Mouse (Mus musculus): ENCODE measurements around the gene Mlh3. TPM values are rescaled to one million over a fixed set of nuclear protein-coding genes. Genes with fewer than 3 reads are reported as not detected.

Mlh3 gene
- 0.82 TPM for polyA plus RNA-seq (2012; fragmentation: generic; extraction: Trizol)
- long read RNA-seq, experiment 1, partial matches to known transcripts, result 0 of 1 reads
- long read RNA-seq, experiment 1, other reads (novel, unspliced or antisense), result 1 of 1 reads
- long read RNA-seq, experiment 2, full-length matches to known transcripts, result 6 of 19 reads
- long read RNA-seq, experiment 2, partial matches to known transcripts, result 10 of 19 reads
- long read RNA-seq, experiment 2, other reads (novel, unspliced or antisense), result 3 of 19 reads

- H3K79me3 ChIP-seq (ENCODE audit: low read depth), result no peaks in the 10 kb centered on the region
- H3K36me3 ChIP-seq (ENCODE audit: control insufficient read depth, insufficient read depth), result peaks cover 5% of the 10 kb centered on the region
- TF ChIP-seq MAX (IDR thresholded peaks at IDR 0.05) (peak; percentile 43), MYOG (IDR thresholded peaks at IDR 0.05; ENCODE audit: control insufficient read depth, extremely low read depth, insufficient read length) (no peak)
- peak within 1 kb of the TSS; percentile 19 for H3K4me3 ChIP-seq (ENCODE audit: insufficient read depth, poor library complexity, severe bottlenecking)
- no peaks in the 10 kb centered on the region for H3K27me3 ChIP-seq (ENCODE audit: control insufficient read depth, insufficient read depth, insufficient read length)
- H3K79me2 ChIP-seq (ENCODE audit: control insufficient read depth, insufficient read depth), result no peaks in the 10 kb centered on the region
- H3ac ChIP-seq (ENCODE audit: control insufficient read depth, insufficient read length, low read depth), result peak within 1 kb of the TSS; percentile 2
Measured at GRCm38 (mm10) chr12:85270319-85270718, at the start of gene Mlh3. TSS of gene Mlh3 (minus strand) at chr12:85270599.

- Histone ChIP-seq H3ac (ENCODE audit: control insufficient read depth, insufficient read length, low read depth) (no peak overlapping the region), H3K79me2 (ENCODE audit: control insufficient read depth, insufficient read depth) (no peaks in the 10 kb centered on the region), H3K36me3 (ENCODE audit: control insufficient read depth, insufficient read depth) (peaks cover 80% of the 10 kb centered on the region), H3K27me3 (ENCODE audit: control insufficient read depth, insufficient read depth, insufficient read length) (no peaks in the 10 kb centered on the region), H3K79me3 (ENCODE audit: low read depth) (no peaks in the 10 kb centered on the region), H3K4me3 (ENCODE audit: insufficient read depth, poor library complexity, severe bottlenecking) (no peak overlapping the region)
- no peak for TF ChIP-seq CTCF (IDR thresholded peaks at IDR 0.05; ENCODE audit: control insufficient read depth, insufficient read depth, insufficient read length)
- no peak for TF ChIP-seq USF1 (IDR thresholded peaks at IDR 0.05; ENCODE audit: low read depth)
- TF ChIP-seq MYOG (IDR thresholded peaks at IDR 0.05; ENCODE audit: control insufficient read depth, extremely low read depth, insufficient read length), result no peak
Measured at GRCm38 (mm10) chr12:85308651-85309050, 38.3 kb upstream of the Mlh3 start.

- Histone ChIP-seq H3ac (ENCODE audit: control insufficient read depth, insufficient read length, low read depth) (peak overlapping the region; percentile 26), H3K4me3 (ENCODE audit: insufficient read depth, poor library complexity, severe bottlenecking) (no peak overlapping the region), H3K79me2 (ENCODE audit: control insufficient read depth, insufficient read depth) (no peaks in the 10 kb centered on the region), H3K27me3 (ENCODE audit: control insufficient read depth, insufficient read depth, insufficient read length) (no peaks in the 10 kb centered on the region), H3K36me3 (ENCODE audit: control insufficient read depth, insufficient read depth) (peaks cover 82% of the 10 kb centered on the region), H3K79me3 (ENCODE audit: low read depth) (no peaks in the 10 kb centered on the region)
- TF ChIP-seq MYOG (IDR thresholded peaks at IDR 0.05; ENCODE audit: control insufficient read depth, extremely low read depth, insufficient read length) (no peak), CEBPB (IDR thresholded peaks at IDR 0.05; ENCODE audit: low read depth) (peak; percentile 83), CTCF (IDR thresholded peaks at IDR 0.05; ENCODE audit: control insufficient read depth, insufficient read depth, insufficient read length) (peak; percentile 73)
Measured at GRCm38 (mm10) chr12:85305247-85305892, 35.0 kb upstream of the Mlh3 start.

- Histone ChIP-seq H3ac (ENCODE audit: control insufficient read depth, insufficient read length, low read depth) (no peak overlapping the region), H3K4me3 (ENCODE audit: insufficient read depth, poor library complexity, severe bottlenecking) (no peak overlapping the region), H3K36me3 (ENCODE audit: control insufficient read depth, insufficient read depth) (peaks cover 80% of the 10 kb centered on the region), H3K27me3 (ENCODE audit: control insufficient read depth, insufficient read depth, insufficient read length) (no peaks in the 10 kb centered on the region), H3K79me2 (ENCODE audit: control insufficient read depth, insufficient read depth) (no peaks in the 10 kb centered on the region), H3K79me3 (ENCODE audit: low read depth) (no peaks in the 10 kb centered on the region)
- peak; percentile 81 for TF ChIP-seq USF1 (IDR thresholded peaks at IDR 0.05; ENCODE audit: low read depth)
- no peak for TF ChIP-seq CTCF (IDR thresholded peaks at IDR 0.05; ENCODE audit: control insufficient read depth, insufficient read depth, insufficient read length)
Measured at GRCm38 (mm10) chr12:85304725-85305124, 34.3 kb upstream of the Mlh3 start.

- no peaks in the 10 kb centered on the region for H3K27me3 ChIP-seq (ENCODE audit: control insufficient read depth, insufficient read depth, insufficient read length)
- no peak overlapping the region for H3K4me3 ChIP-seq (ENCODE audit: insufficient read depth, poor library complexity, severe bottlenecking)
- H3K79me3 ChIP-seq (ENCODE audit: low read depth), result no peaks in the 10 kb centered on the region
- H3K36me3 ChIP-seq (ENCODE audit: control insufficient read depth, insufficient read depth), result peaks cover 75% of the 10 kb centered on the region
- H3K79me2 ChIP-seq (ENCODE audit: control insufficient read depth, insufficient read depth), result no peaks in the 10 kb centered on the region
- H3ac ChIP-seq (ENCODE audit: control insufficient read depth, insufficient read length, low read depth), result no peak overlapping the region
- TF ChIP-seq MYOG (IDR thresholded peaks at IDR 0.05; ENCODE audit: control insufficient read depth, extremely low read depth, insufficient read length) (no peak), USF1 (IDR thresholded peaks at IDR 0.05; ENCODE audit: low read depth) (no peak), CTCF (IDR thresholded peaks at IDR 0.05; ENCODE audit: control insufficient read depth, insufficient read depth, insufficient read length) (no peak), FOSL1 (IDR thresholded peaks at IDR 0.05; ENCODE audit: insufficient read depth, low read length, poor library complexity, severe bottlenecking) (no peak), MAX (IDR thresholded peaks at IDR 0.05) (no peak), MYOD1 (IDR thresholded peaks at IDR 0.05; ENCODE audit: control insufficient read depth, insufficient read length, low read depth) (no peak), CEBPB (IDR thresholded peaks at IDR 0.05; ENCODE audit: low read depth) (no peak)
Measured at GRCm38 (mm10) chr12:85303256-85303655, 32.9 kb upstream of the Mlh3 start.

- Histone ChIP-seq H3K36me3 (ENCODE audit: control insufficient read depth, insufficient read depth) (peaks cover 45% of the 10 kb centered on the region), H3ac (ENCODE audit: control insufficient read depth, insufficient read length, low read depth) (no peak overlapping the region), H3K79me3 (ENCODE audit: low read depth) (no peaks in the 10 kb centered on the region), H3K79me2 (ENCODE audit: control insufficient read depth, insufficient read depth) (no peaks in the 10 kb centered on the region), H3K27me3 (ENCODE audit: control insufficient read depth, insufficient read depth, insufficient read length) (no peaks in the 10 kb centered on the region), H3K4me3 (ENCODE audit: insufficient read depth, poor library complexity, severe bottlenecking) (no peak overlapping the region)
- TF ChIP-seq CEBPB (IDR thresholded peaks at IDR 0.05; ENCODE audit: low read depth), result no peak
- TF ChIP-seq MAX (IDR thresholded peaks at IDR 0.05), result no peak
- TF ChIP-seq MYOD1 (IDR thresholded peaks at IDR 0.05; ENCODE audit: control insufficient read depth, insufficient read length, low read depth), result no peak
- no peak for TF ChIP-seq CTCF (IDR thresholded peaks at IDR 0.05; ENCODE audit: control insufficient read depth, insufficient read depth, insufficient read length)
- TF ChIP-seq MYOG (IDR thresholded peaks at IDR 0.05; ENCODE audit: control insufficient read depth, extremely low read depth, insufficient read length), result no peak
- no peak for TF ChIP-seq FOSL1 (IDR thresholded peaks at IDR 0.05; ENCODE audit: insufficient read depth, low read length, poor library complexity, severe bottlenecking)
- no peak for TF ChIP-seq USF1 (IDR thresholded peaks at IDR 0.05; ENCODE audit: low read depth)
Measured at GRCm38 (mm10) chr12:85298835-85299180, 28.4 kb upstream of the Mlh3 start.
